Mouse (Mus musculus): Measurements from ENCODE around the gene Pds5a. TPM values are rescaled to one million over a fixed set of nuclear protein-coding genes. Genes with fewer than 3 reads are reported as not detected.

The Pds5a gene
- polyA plus RNA-seq, 1 experiment from 2014 or later: 58.7 TPM

- H3K4me2 ChIP-seq (ENCODE audit: low read length): no peak overlapping the region
- no peaks in the 10 kb centered on the region for H3K4me1 ChIP-seq (ENCODE audit: control insufficient read depth, insufficient read depth, low read length)
- no peaks in the 10 kb centered on the region; the same call in 1 of the 2 replicates for H3K36me3 ChIP-seq (ENCODE audit: control insufficient read depth, insufficient read depth, low read length)
- DNase-seq (ENCODE audit: low spot score) (no peak), ATAC-seq (no peak)
- H3K27ac ChIP-seq (ENCODE audit: low read depth, low read length): no peak overlapping the region
- no peak overlapping the region for H3K4me3 ChIP-seq (ENCODE audit: low read depth, low read length)
- H3K27me3 ChIP-seq (replicated peaks; ENCODE audit: control insufficient read depth, insufficient read depth, low read length): no peaks in the 10 kb centered on the region
- no peaks in the 10 kb centered on the region for H3K9me3 ChIP-seq (replicated peaks; ENCODE audit: control insufficient read depth, low read length)
- H3K9ac ChIP-seq (ENCODE audit: low read length): no peak overlapping the region
Measured at GRCm38 (mm10) chr5:65672162-65672561, 25.9 kb downstream of the Pds5a start.

- Histone ChIP-seq H3K4me3 (ENCODE audit: low read depth, low read length) (no peak overlapping the region), H3K4me1 (ENCODE audit: control insufficient read depth, insufficient read depth, low read length) (no peaks in the 10 kb centered on the region), H3K27me3 (replicated peaks; ENCODE audit: control insufficient read depth, insufficient read depth, low read length) (no peaks in the 10 kb centered on the region), H3K9ac (ENCODE audit: low read length) (no peak overlapping the region), H3K4me2 (ENCODE audit: low read length) (no peak overlapping the region), H3K27ac (ENCODE audit: low read depth, low read length) (no peak overlapping the region), H3K9me3 (replicated peaks; ENCODE audit: control insufficient read depth, low read length) (no peaks in the 10 kb centered on the region), H3K36me3 (ENCODE audit: control insufficient read depth, insufficient read depth, low read length) (peaks cover 4% of the 10 kb centered on the region; the same call in 1 of the 2 replicates)
- ATAC-seq (no peak), DNase-seq (ENCODE audit: low spot score) (no peak)
- WGBS: 93% methylated on average over 3 of the region's 3 CpGs
Measured at GRCm38 (mm10) chr5:65667644-65668043, 30.4 kb downstream of the Pds5a start.

GRCm38 (mm10) chr5:65665370-65665769 is 32.7 kb downstream of the Pds5a start:
- peaks cover 4% of the 10 kb centered on the region; the same call in 1 of the 2 replicates for H3K36me3 ChIP-seq (ENCODE audit: control insufficient read depth, insufficient read depth, low read length)
- H3K27me3 ChIP-seq (replicated peaks; ENCODE audit: control insufficient read depth, insufficient read depth, low read length): no peaks in the 10 kb centered on the region
- H3K9me3 ChIP-seq (replicated peaks; ENCODE audit: control insufficient read depth, low read length): no peaks in the 10 kb centered on the region
- WGBS: 68% methylated on average over 1 of the region's 1 CpGs
- H3K4me3 ChIP-seq (ENCODE audit: low read depth, low read length): no peak overlapping the region
- no peak for DNase-seq (ENCODE audit: low spot score)
- no peak overlapping the region for H3K4me2 ChIP-seq (ENCODE audit: low read length)
- H3K27ac ChIP-seq (ENCODE audit: low read depth, low read length): no peak overlapping the region
- H3K4me1 ChIP-seq (ENCODE audit: control insufficient read depth, insufficient read depth, low read length): no peaks in the 10 kb centered on the region
- ATAC-seq: no peak
- no peak overlapping the region for H3K9ac ChIP-seq (ENCODE audit: low read length)

GRCm38 (mm10) chr5:65661958-65662357 is 36.1 kb downstream of the Pds5a start:
- DNase-seq (ENCODE audit: low spot score) (no peak), ATAC-seq (no peak)
- Histone ChIP-seq H3K4me1 (ENCODE audit: control insufficient read depth, insufficient read depth, low read length) (no peaks in the 10 kb centered on the region), H3K9me3 (replicated peaks; ENCODE audit: control insufficient read depth, low read length) (no peaks in the 10 kb centered on the region), H3K27me3 (replicated peaks; ENCODE audit: control insufficient read depth, insufficient read depth, low read length) (no peaks in the 10 kb centered on the region), H3K9ac (ENCODE audit: low read length) (no peak overlapping the region), H3K4me2 (ENCODE audit: low read length) (no peak overlapping the region), H3K27ac (ENCODE audit: low read depth, low read length) (no peak overlapping the region), H3K36me3 (ENCODE audit: control insufficient read depth, insufficient read depth, low read length) (peaks cover 8% of the 10 kb centered on the region; the same call in 1 of the 2 replicates), H3K4me3 (ENCODE audit: low read depth, low read length) (no peak overlapping the region)
- 96% methylated on average over 2 of the region's 2 CpGs for WGBS

GRCm38 (mm10) chr5:65653786-65654185 is 44.3 kb downstream of the Pds5a start:
- ATAC-seq (no peak), DNase-seq (ENCODE audit: low spot score) (no peak)
- Histone ChIP-seq H3K4me2 (ENCODE audit: low read length) (no peak overlapping the region), H3K27ac (ENCODE audit: low read depth, low read length) (no peak overlapping the region), H3K36me3 (ENCODE audit: control insufficient read depth, insufficient read depth, low read length) (peaks cover 61% of the 10 kb centered on the region), H3K9me3 (replicated peaks; ENCODE audit: control insufficient read depth, low read length) (no peaks in the 10 kb centered on the region), H3K4me1 (ENCODE audit: control insufficient read depth, insufficient read depth, low read length) (no peaks in the 10 kb centered on the region), H3K4me3 (ENCODE audit: low read depth, low read length) (no peak overlapping the region), H3K27me3 (replicated peaks; ENCODE audit: control insufficient read depth, insufficient read depth, low read length) (no peaks in the 10 kb centered on the region), H3K9ac (ENCODE audit: low read length) (no peak overlapping the region)
- 98% methylated on average over 5 of the region's 5 CpGs for WGBS

- ATAC-seq (no peak), DNase-seq (ENCODE audit: low spot score) (no peak)
- Histone ChIP-seq H3K4me3 (ENCODE audit: low read depth, low read length) (no peak overlapping the region), H3K4me2 (ENCODE audit: low read length) (no peak overlapping the region), H3K9me3 (replicated peaks; ENCODE audit: control insufficient read depth, low read length) (no peaks in the 10 kb centered on the region), H3K27me3 (replicated peaks; ENCODE audit: control insufficient read depth, insufficient read depth, low read length) (no peaks in the 10 kb centered on the region), H3K4me1 (ENCODE audit: control insufficient read depth, insufficient read depth, low read length) (no peaks in the 10 kb centered on the region), H3K36me3 (ENCODE audit: control insufficient read depth, insufficient read depth, low read length) (peaks cover 71% of the 10 kb centered on the region), H3K9ac (ENCODE audit: low read length) (no peak overlapping the region), H3K27ac (ENCODE audit: low read depth, low read length) (no peak overlapping the region)
- 95% methylated on average over 1 of the region's 1 CpGs for WGBS
Measured at GRCm38 (mm10) chr5:65638896-65639295, 59.2 kb downstream of the Pds5a start.

GRCm38 (mm10) chr5:65624340-65624739 is 73.7 kb downstream of the Pds5a start:
- no peak overlapping the region for H3K4me2 ChIP-seq (ENCODE audit: low read length)
- H3K9me3 ChIP-seq (replicated peaks; ENCODE audit: control insufficient read depth, low read length): no peaks in the 10 kb centered on the region
- H3K9ac ChIP-seq (ENCODE audit: low read length): no peak overlapping the region
- H3K4me3 ChIP-seq (ENCODE audit: low read depth, low read length): no peak overlapping the region
- H3K27me3 ChIP-seq (replicated peaks; ENCODE audit: control insufficient read depth, insufficient read depth, low read length): no peaks in the 10 kb centered on the region
- H3K4me1 ChIP-seq (ENCODE audit: control insufficient read depth, insufficient read depth, low read length): no peaks in the 10 kb centered on the region
- ATAC-seq (no peak), DNase-seq (ENCODE audit: low spot score) (no peak)
- no peak overlapping the region for H3K27ac ChIP-seq (ENCODE audit: low read depth, low read length)
- peaks cover 62% of the 10 kb centered on the region for H3K36me3 ChIP-seq (ENCODE audit: control insufficient read depth, insufficient read depth, low read length)

GRCm38 (mm10) chr5:65613152-65613924 is 84.7 kb downstream of the Pds5a start:
- peaks cover 59% of the 10 kb centered on the region for H3K36me3 ChIP-seq (ENCODE audit: control insufficient read depth, insufficient read depth, low read length)
- no peak overlapping the region for H3K4me3 ChIP-seq (ENCODE audit: low read depth, low read length)
- 86% methylated on average over 9 of the region's 9 CpGs for WGBS
- H3K27me3 ChIP-seq (replicated peaks; ENCODE audit: control insufficient read depth, insufficient read depth, low read length): no peaks in the 10 kb centered on the region
- DNase-seq (ENCODE audit: low spot score) (no peak), ATAC-seq (no peak)
- no peaks in the 10 kb centered on the region for H3K9me3 ChIP-seq (replicated peaks; ENCODE audit: control insufficient read depth, low read length)
- H3K4me2 ChIP-seq (ENCODE audit: low read length): no peak overlapping the region
- no peak overlapping the region for H3K27ac ChIP-seq (ENCODE audit: low read depth, low read length)
- H3K4me1 ChIP-seq (ENCODE audit: control insufficient read depth, insufficient read depth, low read length): no peaks in the 10 kb centered on the region
- H3K9ac ChIP-seq (ENCODE audit: low read length): no peak overlapping the region

GRCm38 (mm10) chr5:65610541-65610940 is 87.5 kb downstream of the Pds5a start:
- no peaks in the 10 kb centered on the region for H3K9me3 ChIP-seq (replicated peaks; ENCODE audit: control insufficient read depth, low read length)
- no peaks in the 10 kb centered on the region for H3K4me1 ChIP-seq (ENCODE audit: control insufficient read depth, insufficient read depth, low read length)
- no peak for ATAC-seq
- 90% methylated on average over 4 of the region's 4 CpGs for WGBS
- no peak for DNase-seq (ENCODE audit: low spot score)
- H3K27me3 ChIP-seq (replicated peaks; ENCODE audit: control insufficient read depth, insufficient read depth, low read length): no peaks in the 10 kb centered on the region
- H3K4me2 ChIP-seq (ENCODE audit: low read length): no peak overlapping the region
- H3K9ac ChIP-seq (ENCODE audit: low read length): no peak overlapping the region
- peaks cover 44% of the 10 kb centered on the region for H3K36me3 ChIP-seq (ENCODE audit: control insufficient read depth, insufficient read depth, low read length)
- no peak overlapping the region for H3K27ac ChIP-seq (ENCODE audit: low read depth, low read length)
- H3K4me3 ChIP-seq (ENCODE audit: low read depth, low read length): no peak overlapping the region

Measured in forebrain, embryonic 14.5 days (tissue).